Mouse (Mus musculus) heart, embryonic 14.5 days (tissue): Measurements from ENCODE around the gene Mrfap1. TPM values are rescaled to one million over a fixed set of nuclear protein-coding genes. Genes with fewer than 3 reads are reported as not detected.

ENCODE experiments used
- ATAC-seq: fragments of 200-750 bp; cut with Nextera tagmentation; 2 replicates; pipeline ENCODE4 v1.8.0; 2017; ENCODE audit warnings: low read depth, moderate TSS enrichment; ENCODE audit not compliant: insufficient number of reproducible peaks, insufficient read depth, low FRiP score
- H3K27ac ChIP-seq, 2 experiments: fragments of 200-500 bp in 1 of 2; fragments of 300-500 bp in 1 of 2; sonication (generic) in 1 of 2; replicated peaks in 1 of 2; 2 replicates each; pipeline ENCODE4 v1.5.1; 2012 to 2014; ENCODE audit warnings: low read depth in 2 of 2, low read length in 2 of 2, control low read depth in 1 of 2, mild to moderate bottlenecking in 1 of 2, mixed read lengths in 1 of 2; ENCODE audit not compliant: control insufficient read depth in 1 of 2, insufficient read depth in 1 of 2
- H3K27me3 ChIP-seq: fragments of 300-500 bp; sonication (generic); 2 replicates; pipeline ENCODE4 v1.6.1; 2014; ENCODE audit warnings: mild to moderate bottlenecking, low read length, control low read depth; ENCODE audit not compliant: control insufficient read depth, insufficient read depth
- H3K36me3 ChIP-seq: fragments of 300-500 bp; sonication (generic); 2 replicates; pipeline ENCODE4 v1.6.1; 2014; ENCODE audit warnings: mild to moderate bottlenecking, control low read depth, low read length, mixed read lengths; ENCODE audit not compliant: control insufficient read depth, insufficient read depth
- H3K4me1 ChIP-seq, 2 experiments: fragments of 200-500 bp in 1 of 2; fragments of 300-500 bp in 1 of 2; sonication (generic) in 1 of 2; 2 replicates each; pipeline ENCODE4 v1.6.1; 2012 to 2014; ENCODE audit warnings: low read length in 2 of 2, control low read depth in 1 of 2, mixed read lengths in 1 of 2; ENCODE audit not compliant: control insufficient read depth in 2 of 2, insufficient read depth in 2 of 2
- H3K4me2 ChIP-seq: fragments of 300-500 bp; sonication (generic); 2 replicates; pipeline ENCODE4 v1.6.1; 2014; ENCODE audit warnings: mild to moderate bottlenecking, low read length
- H3K4me3 ChIP-seq, 2 experiments: fragments of 200-500 bp in 1 of 2; fragments of 300-500 bp in 1 of 2; sonication (generic) in 1 of 2; 2 replicates each; pipeline ENCODE4 v1.5.1; 2012 to 2014; ENCODE audit warnings: low read length in 2 of 2, mild to moderate bottlenecking in 2 of 2, control low read depth in 1 of 2, low read depth in 1 of 2, moderate library complexity in 1 of 2; ENCODE audit not compliant: control insufficient read depth in 1 of 2, insufficient read depth in 1 of 2
- H3K9ac ChIP-seq: fragments of 300-500 bp; sonication (generic); 2 replicates; pipeline ENCODE4 v1.6.1; 2014; ENCODE audit warnings: mild to moderate bottlenecking, low read length
- H3K9me3 ChIP-seq: fragments of 300-500 bp; sonication (generic); 2 replicates; pipeline ENCODE4 v1.6.1; 2016; ENCODE audit warnings: low read length, control low read depth; ENCODE audit not compliant: control insufficient read depth
- WGBS: fragments of 180-500 bp; shearing (Covaris S2); extraction: QIAGEN DNeasy Blood & Tissue Kit; methylation state at CpG from one replicate; pipeline ENCODE4 v1.1.7; 2014; 5-methylcytosine and 5-hydroxymethylcytosine counted together
- polyA plus RNA-seq: library from polyadenylated mRNA; unstranded; fragments of >200 nt; fragmentation: Nextera tagmentation; extraction: Ambion mirVana; gene quantifications from 2 replicates; pipeline ENCODE4 v1.2.1, GENCODE M21; 2014

Mrfap1 gene
- polyA plus RNA-seq, 1 experiment from 2014 or later: 410 TPM

DNA sequence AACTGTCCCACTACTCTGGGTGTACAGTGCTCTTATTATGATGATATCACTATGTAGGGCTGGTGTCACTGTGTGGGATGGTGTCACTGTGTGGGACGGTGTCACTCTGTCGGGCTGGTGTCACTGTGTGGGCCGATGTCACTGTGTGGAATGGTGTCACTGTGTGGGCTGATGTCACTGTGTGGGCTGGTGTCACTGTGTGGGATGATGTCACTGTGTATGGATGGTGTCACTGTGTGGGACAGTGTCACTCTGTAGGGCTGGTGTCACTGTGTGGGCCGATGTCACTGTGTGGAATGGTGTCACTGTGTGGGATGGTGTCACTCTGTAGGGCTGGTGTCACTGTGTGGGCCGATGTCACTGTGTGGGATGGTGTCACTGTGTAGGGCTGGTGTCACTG is 10.5 kb downstream of the Mrfap1 start:
- 0 out of 2 replicates have a peak, but pooled peaks cover 4% of the 10 kb centered on the region for H3K9me3 ChIP-seq
- no peak overlapping the region for H3K9ac ChIP-seq
- no peaks in the 10 kb centered on the region for H3K27me3 ChIP-seq
- 88% methylated on average over 5 of the region's 5 CpGs for WGBS
- H3K36me3 ChIP-seq: no peaks in the 10 kb centered on the region
- no peak overlapping the region for H3K27ac ChIP-seq
- H3K4me1 ChIP-seq: no peaks in the 10 kb centered on the region
- ATAC-seq: no peak
- no peak overlapping the region for H3K4me2 ChIP-seq
- no peak overlapping the region for H3K4me3 ChIP-seq

GRCm38 (mm10) chr5:36779512-36779911 is 17.1 kb downstream of the Mrfap1 start:
- Histone ChIP-seq H3K9ac (no peak overlapping the region), H3K27me3 (no peaks in the 10 kb centered on the region), H3K27ac (no peak overlapping the region), H3K4me2 (no peak overlapping the region), H3K4me3 (no peak overlapping the region), H3K4me1 (peaks cover 4 to 10% of the 10 kb centered on the region in 2 experiments; a peak in 2 of 4 replicates), H3K36me3 (no peaks in the 10 kb centered on the region), H3K9me3 (0 out of 2 replicates have a peak, but pooled peaks cover 4% of the 10 kb centered on the region)
- ATAC-seq: no peak
- 70% methylated on average over 2 of the region's 2 CpGs for WGBS

DNA sequence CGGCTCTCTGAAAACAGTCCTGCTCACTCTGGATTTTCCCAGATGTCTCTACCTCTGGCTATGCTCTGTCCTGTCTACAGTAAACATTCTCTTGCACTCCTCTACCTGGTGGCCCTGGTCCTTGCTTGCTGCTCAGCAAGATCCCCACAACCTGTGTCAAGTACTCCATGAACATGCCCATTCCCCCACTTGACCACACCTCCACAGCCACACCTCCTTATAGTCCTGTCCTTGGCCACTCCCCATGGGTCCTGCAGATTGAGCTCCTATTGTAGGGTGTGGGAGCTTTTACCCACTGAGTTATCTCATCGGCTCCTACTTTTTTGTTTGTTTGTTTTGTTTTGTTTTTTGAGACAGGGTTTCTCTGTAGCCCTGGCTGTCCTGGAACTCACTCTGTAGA is 17.7 kb downstream of the Mrfap1 start:
- ATAC-seq: no peak
- H3K4me1 ChIP-seq: peaks cover 4 to 10% of the 10 kb centered on the region in 2 experiments; a peak in 2 of 4 replicates
- H3K9me3 ChIP-seq: 0 out of 2 replicates have a peak, but pooled peaks cover 3% of the 10 kb centered on the region
- WGBS: 89% methylated on average over 1 of the region's 2 CpGs
- H3K9ac ChIP-seq: no peak overlapping the region
- H3K27ac ChIP-seq: no peak overlapping the region
- no peaks in the 10 kb centered on the region for H3K27me3 ChIP-seq
- no peak overlapping the region for H3K4me2 ChIP-seq
- no peaks in the 10 kb centered on the region for H3K36me3 ChIP-seq
- no peak overlapping the region for H3K4me3 ChIP-seq

DNA sequence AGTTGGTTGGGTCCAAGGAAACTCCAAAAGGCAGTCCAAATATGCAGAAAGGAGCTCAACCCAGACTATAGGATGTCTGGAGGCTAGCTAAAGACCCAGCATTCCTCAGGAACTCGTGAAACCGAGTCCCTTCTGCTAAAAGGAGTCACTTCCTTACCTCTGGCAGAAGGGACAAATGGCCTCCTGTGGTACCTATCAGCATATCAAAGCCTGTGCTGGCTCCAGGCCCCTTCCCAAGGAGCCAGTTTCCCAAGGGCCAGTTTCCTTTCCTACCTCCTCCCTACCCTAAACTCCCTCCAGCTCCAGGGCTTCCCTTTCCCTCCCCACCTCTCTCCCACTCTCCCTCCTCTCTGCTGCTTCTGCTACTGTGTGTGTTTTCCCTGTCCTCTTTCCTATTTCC is 19.4 kb downstream of the Mrfap1 start:
- H3K9ac ChIP-seq: no peak overlapping the region
- no peaks in the 10 kb centered on the region for H3K36me3 ChIP-seq
- H3K4me3 ChIP-seq: no peak overlapping the region
- 0 out of 2 replicates have a peak, but pooled peaks cover 3% of the 10 kb centered on the region for H3K9me3 ChIP-seq
- ATAC-seq: no peak
- no peaks in the 10 kb centered on the region for H3K27me3 ChIP-seq
- 17% methylated on average over 2 of the region's 2 CpGs for WGBS
- no peak overlapping the region for H3K4me2 ChIP-seq
- H3K27ac ChIP-seq: no peak overlapping the region
- H3K4me1 ChIP-seq: peaks cover 4 to 10% of the 10 kb centered on the region in 2 experiments; a peak in 2 of 4 replicates

DNA sequence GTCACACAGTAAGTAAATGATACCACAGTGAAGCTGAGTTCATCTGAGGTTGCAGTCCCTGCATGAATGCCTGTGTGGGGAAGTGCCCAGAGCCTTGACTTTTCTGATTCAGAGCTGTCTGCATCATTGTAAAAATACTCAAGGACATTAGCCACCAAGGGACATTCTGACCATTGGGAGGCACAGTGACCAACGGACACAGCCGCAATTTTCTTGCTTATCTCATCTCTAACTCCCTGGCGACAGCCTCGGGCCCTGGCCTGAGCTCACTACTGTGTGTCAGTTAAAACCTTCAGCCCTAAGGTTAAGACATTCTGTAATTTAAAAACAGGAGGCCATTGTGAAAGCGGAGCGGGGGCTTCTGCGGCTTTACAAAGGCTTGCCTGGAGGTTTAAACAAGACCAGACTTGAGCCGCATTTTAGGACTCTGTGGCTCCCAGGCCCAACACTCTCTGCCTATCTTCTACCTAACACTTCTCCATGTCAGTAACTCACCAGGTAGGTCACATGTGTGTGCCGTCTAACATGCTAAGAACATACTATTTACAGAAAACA is 20.5 kb downstream of the Mrfap1 start:
- H3K4me3 ChIP-seq: no peak overlapping the region
- no peak for ATAC-seq
- no peaks in the 10 kb centered on the region for H3K27me3 ChIP-seq
- peaks cover 4 to 10% of the 10 kb centered on the region in 2 experiments; a peak in 2 of 4 replicates for H3K4me1 ChIP-seq
- WGBS: 8% methylated on average over 9 of the region's 9 CpGs
- no peak overlapping the region for H3K27ac ChIP-seq
- 0 out of 2 replicates have a peak, but pooled peaks cover 3% of the 10 kb centered on the region for H3K9me3 ChIP-seq
- H3K9ac ChIP-seq: no peak overlapping the region
- 0 out of 2 replicates have a peak overlapping the region, but pooled peaks have one; percentile 2 for H3K4me2 ChIP-seq
- H3K36me3 ChIP-seq: no peaks in the 10 kb centered on the region

DNA sequence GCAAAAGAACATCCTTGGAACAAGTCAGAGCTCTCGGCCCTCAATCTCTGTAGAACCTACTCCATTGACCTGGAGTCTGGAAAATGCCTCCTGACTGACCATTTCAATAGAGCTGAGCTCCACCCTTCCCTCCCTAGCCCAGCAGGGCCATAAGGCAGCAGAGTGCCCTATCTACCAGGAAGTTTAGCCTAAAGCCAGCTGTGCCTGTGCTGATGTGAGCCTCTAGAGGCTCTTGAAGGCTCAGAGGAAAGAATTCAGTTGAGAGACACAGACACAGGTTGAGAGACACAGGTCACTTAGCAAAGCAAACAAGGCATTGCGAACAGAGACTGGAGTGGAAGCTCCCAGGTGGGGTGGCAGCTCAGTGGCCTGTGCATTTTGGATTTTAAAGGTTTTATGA is 21.3 kb downstream of the Mrfap1 start:
- no peak for ATAC-seq
- no peak overlapping the region for H3K4me3 ChIP-seq
- no peaks in the 10 kb centered on the region for H3K36me3 ChIP-seq
- H3K27ac ChIP-seq: no peak overlapping the region
- no peaks in the 10 kb centered on the region for H3K9me3 ChIP-seq
- H3K4me1 ChIP-seq: peaks cover 4 to 10% of the 10 kb centered on the region in 2 experiments; a peak in 2 of 4 replicates
- WGBS: 81% methylated on average over 2 of the region's 2 CpGs
- no peaks in the 10 kb centered on the region for H3K27me3 ChIP-seq
- no peak overlapping the region for H3K4me2 ChIP-seq
- no peak overlapping the region for H3K9ac ChIP-seq

GRCm38 (mm10) chr5:36772586-36772985 is 24.0 kb downstream of the Mrfap1 start:
- H3K4me3 ChIP-seq: no peak overlapping the region
- no peak overlapping the region for H3K27ac ChIP-seq
- no peak for ATAC-seq
- no peak overlapping the region for H3K4me2 ChIP-seq
- no peaks in the 10 kb centered on the region for H3K9me3 ChIP-seq
- peaks cover 4 to 10% of the 10 kb centered on the region in 2 experiments; a peak in 2 of 4 replicates for H3K4me1 ChIP-seq
- H3K36me3 ChIP-seq: no peaks in the 10 kb centered on the region
- WGBS: 82% methylated on average over 5 of the region's 5 CpGs
- H3K9ac ChIP-seq: no peak overlapping the region
- H3K27me3 ChIP-seq: no peaks in the 10 kb centered on the region

DNA sequence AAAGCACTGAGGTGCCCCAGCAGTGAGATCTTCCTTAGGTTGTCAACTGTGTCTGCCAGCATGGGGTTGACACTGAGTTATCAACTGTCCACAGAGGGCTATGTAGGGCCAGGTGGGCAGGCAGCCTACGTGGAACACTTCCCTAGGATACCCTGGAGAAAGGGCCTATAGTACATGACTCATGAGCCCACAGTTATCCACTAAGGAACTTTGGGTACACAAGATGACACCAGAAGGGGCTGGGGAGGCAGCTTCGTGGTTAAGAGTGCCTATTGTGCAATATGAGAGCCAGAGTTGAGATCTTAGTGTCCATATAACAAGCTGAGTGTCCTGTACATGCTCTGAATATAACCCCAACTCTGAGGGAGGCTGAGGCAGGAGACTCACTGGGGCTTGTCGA is 27.0 kb downstream of the Mrfap1 start:
- H3K27ac ChIP-seq: no peak overlapping the region
- H3K4me3 ChIP-seq: no peak overlapping the region
- no peak for ATAC-seq
- H3K4me1 ChIP-seq: no peaks in the 10 kb centered on the region
- H3K4me2 ChIP-seq: no peak overlapping the region
- no peak overlapping the region for H3K9ac ChIP-seq
- no peaks in the 10 kb centered on the region for H3K9me3 ChIP-seq
- WGBS: 60% methylated on average over 3 of the region's 3 CpGs
- no peaks in the 10 kb centered on the region for H3K27me3 ChIP-seq
- no peaks in the 10 kb centered on the region for H3K36me3 ChIP-seq
